Mouse (Mus musculus) testis, adult 2 months (tissue): ENCODE data around the gene Urod.

Experiments
- CTCF ChIP-seq: fragments of 200-500 bp; IDR thresholded peaks from 2 replicates; pipeline ENCODE4 v1.5.1; 2012; ENCODE audit warnings: low read depth, mild to moderate bottlenecking, inconsistent platforms, low read length, moderate library complexity; ENCODE audit not compliant: control insufficient read depth, insufficient read depth, insufficient replicate concordance
- POLR2A ChIP-seq: fragments of 200-500 bp; IDR thresholded peaks from 2 replicates; pipeline ENCODE4 v1.6.1; 2012; ENCODE audit warnings: low read depth, mild to moderate bottlenecking, inconsistent platforms, low read length, moderate library complexity; ENCODE audit not compliant: control insufficient read depth

DNA sequence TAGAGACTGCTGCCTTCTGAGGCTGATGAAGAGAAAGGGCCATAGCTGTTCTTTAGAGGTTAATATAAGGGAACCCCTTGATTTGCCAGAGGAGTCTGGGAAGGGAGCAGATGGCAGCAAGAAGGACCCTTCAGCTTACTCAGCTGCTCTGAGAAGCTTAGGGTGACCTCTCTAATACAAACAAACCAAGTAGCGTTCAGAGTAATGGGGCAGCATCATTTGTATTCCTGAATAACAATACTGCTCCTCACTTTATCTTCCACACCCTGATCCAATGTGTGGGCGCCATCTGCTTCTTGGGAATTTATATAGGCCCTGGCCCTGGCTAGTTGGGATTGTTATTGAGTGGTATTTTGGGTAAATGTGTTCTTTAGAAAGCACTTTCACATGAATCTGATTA is 51.5 kb downstream of the Urod start:
- TF ChIP-seq CTCF = no peak
- TF ChIP-seq POLR2A = no peak
